In the genomic region with DNA sequence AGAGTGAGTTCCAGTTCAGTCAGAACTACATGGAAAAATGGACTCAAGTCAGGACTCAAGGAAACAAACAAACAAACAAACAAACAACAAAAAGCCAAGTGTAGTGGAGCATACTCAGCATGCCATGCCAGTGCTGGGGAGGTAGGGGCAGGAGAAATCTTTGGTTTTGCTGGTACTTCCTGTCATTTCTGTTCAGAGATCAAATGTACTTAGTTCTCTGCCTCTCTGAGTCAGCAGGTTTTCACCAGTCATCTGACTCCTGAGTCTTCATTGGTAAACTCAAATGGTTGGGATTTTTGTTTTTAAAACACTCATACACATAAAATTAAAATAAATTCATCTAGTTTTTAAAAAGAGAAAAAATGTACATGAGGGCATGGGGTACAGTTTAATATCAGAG, we compare ENCODE assay signal across 24 mouse cellular contexts. TPM values are rescaled to one million over a fixed set of nuclear protein-coding genes. Genes with fewer than 3 reads are reported as not detected.
DNase-seq lines count a peak whose midpoint lies in the region; ATAC-seq lines count a peak whose summit lies in the region.
"Had no signal": no experiment of that assay in that cellular context is flagged by ENCODE, and none has a peak within 500 bp of the region (broad histone marks: within the 10 kb centered on the region; RNA-seq: fewer than 3 reads in every experiment).

No protein-coding gene starts in this region.

- peak; percentile 80 for ATAC-seq in inflammation-experienced regulatory T-cells, adult 6 months
- ATAC-seq: forebrain, embryonic 15.5 days; intestine, postnatal 0 days had no signal

- DNase-seq in kidney, postnatal 36 days = peak; percentile 22 to 27
- no peak for DNase-seq in kidney, postnatal 14 days
- DNase-seq in CD4-positive helper T cell, adult 2 months (ENCODE audit: low read depth, low spot score) = peak; percentile 24
- peak; percentile 13 for DNase-seq in NIH3T3 (ENCODE audit: low read depth)
- DNase-seq in natural killer cell, adult 2 months (ENCODE audit: low spot score in 2 of 2) = no peak
- no peak for DNase-seq in lung, postnatal 10 days
- DNase-seq: adrenal gland, adult 2 months; cerebellum, adult 8-10 months; kidney, postnatal 25 days; layer of hippocampus, adult 9-11 months; left cerebral cortex, postnatal 4 days; liver; lung, adult 18-20 months; right cerebral cortex, postnatal 14 days had no signal

RNA-seq across cellular contexts. Expression of a gene that starts 13.5 kb away (rescaled TPM):
- 10 to 100 TPM; 10.3 to 21.6 (median 16.3) TPM for polyA plus RNA-seq in inflammation-experienced regulatory T-cells, adult 6 months (2017; shearing (Covaris generic))

RNA-seq across cellular contexts. Expression of a gene that starts 54.8 kb away (rescaled TPM):
- not detected for polyA plus RNA-seq in inflammation-experienced regulatory T-cells, adult 6 months (2017; shearing (Covaris generic))
- polyA plus RNA-seq: cortical plate, adult 2 months; erythroblast, embryonic 14.5 days; forebrain, embryonic 15.5 days; heart, embryonic 10.5 days; hindbrain, embryonic 14.5 days; intestine, postnatal 0 days; midbrain, embryonic 12.5 days; neural tube, embryonic 14.5 days; stomach, embryonic 14.5 days had no signal

Comparison
In these comparisons a context has a peak if more than half of its experiments do, and no peak if none do; other contexts are left out.
1. DNase-seq: peak in kidney, postnatal 36 days (2 of 2), CD4-positive helper T cell, adult 2 months (single experiment) and NIH3T3 (single experiment); none in kidney, postnatal 14 days (single experiment), natural killer cell, adult 2 months (0 of 2) and lung, postnatal 10 days (single experiment).